Mouse (Mus musculus) cerebellum, postnatal 25 days (tissue): ENCODE measurements around the gene Fbxw2.
"Not testable (repeated sequence)": the region's sequence is repeated elsewhere in the genome, so short reads cannot be mapped to it uniquely, and the experiment has no call there.

ENCODE experiments used
- DNase-seq, 2 experiments: peaks; one replicate each; pipeline ENCODE4 v3.0.0; 2021; ENCODE audit warnings: mixed read lengths in 2 of 2

Fbxw2 gene

GRCm38 (mm10) chr2:34825827-34826459 is at the start of gene Fbxw2:
Gene Fbxw2, minus strand, starts transcription at chr2:34826311.
- peak; percentile 96 to 97 for DNase-seq

DNA sequence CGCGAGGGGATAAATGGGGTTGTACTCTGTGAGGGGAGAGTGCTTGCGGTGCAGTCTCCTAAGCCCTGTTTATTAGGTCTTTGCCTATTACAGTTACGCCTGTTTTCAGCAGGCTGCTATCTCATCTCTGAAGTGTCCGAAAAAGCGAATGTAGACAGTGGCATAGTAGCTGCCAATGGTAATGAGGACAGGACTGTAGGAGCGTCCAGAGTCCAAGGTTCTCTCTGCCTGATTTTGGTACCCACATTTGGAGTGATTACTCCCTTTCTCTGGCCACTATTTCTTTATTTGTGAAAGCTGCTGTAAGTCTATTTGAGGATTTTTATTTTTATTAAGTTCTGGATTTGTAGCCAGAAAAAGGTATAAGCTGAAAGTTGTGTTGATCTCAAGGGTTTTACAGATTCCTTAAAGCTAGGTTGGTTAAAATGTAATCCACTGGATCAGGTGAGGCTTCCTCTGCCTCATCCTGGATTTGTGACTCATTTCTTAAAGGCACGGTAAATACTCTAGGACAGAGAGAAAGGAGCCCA is 48.8 kb upstream of the Fbxw2 start, which contains the start of gene Psmd5:
Gene Psmd5 (minus strand): TSS at position 153 of the 530 bp plus-strand sequence.
- DNase-seq, result no peak

GRCm38 (mm10) chr2:34874271-34874670 is 48.2 kb upstream of the Fbxw2 start, which contains the start of gene Cutal:
Gene Cutal, plus strand, starts transcription at chr2:34874396.
- DNase-seq, result no peak

DNA sequence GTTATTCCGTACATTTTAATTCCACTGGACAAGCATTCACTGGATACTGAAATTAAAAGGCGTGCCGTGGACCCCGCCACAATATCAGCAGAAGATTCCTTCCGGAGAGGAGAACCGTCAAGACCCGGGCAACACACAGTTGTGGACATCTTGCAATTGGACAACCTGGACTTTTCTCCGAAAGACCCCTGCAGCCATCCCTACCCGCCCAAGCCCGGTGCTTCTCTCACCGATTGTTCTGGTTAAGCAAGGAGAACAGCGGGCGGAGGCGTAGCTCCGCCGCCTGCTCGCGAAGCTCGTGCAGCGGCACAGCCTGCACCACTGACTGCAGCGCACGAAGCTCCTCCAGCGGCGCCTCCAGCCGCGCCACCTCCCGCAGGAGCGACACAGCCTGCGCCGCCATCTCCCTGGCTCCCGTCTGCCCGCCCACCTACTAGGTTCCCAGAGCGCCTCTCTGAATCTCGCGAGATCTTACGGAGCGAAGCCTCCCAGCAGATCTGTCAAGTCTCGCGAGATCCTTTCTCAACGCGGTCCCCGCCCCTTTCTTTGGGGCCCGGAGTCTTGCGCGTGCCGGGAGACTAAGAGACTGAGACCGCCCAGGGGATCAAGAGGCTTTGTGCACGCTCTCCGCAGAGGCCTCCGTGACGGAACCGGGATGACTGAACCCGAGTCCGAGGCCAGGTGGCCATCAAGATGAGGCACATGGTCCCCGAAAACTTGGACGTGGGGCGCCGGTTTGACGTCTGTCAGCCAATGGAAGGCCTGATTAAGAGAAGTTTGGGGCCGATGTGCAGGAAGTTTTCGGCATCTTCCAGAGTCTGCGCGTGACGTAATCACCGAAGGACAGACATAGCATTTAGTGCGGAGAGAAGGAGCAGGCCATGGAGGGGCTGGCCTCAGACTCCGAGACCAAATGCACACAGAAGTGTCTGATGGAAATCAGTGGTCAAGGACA is 44.7 kb upstream of the Fbxw2 start:
- peak; percentile 91 to 93 for DNase-seq

DNA sequence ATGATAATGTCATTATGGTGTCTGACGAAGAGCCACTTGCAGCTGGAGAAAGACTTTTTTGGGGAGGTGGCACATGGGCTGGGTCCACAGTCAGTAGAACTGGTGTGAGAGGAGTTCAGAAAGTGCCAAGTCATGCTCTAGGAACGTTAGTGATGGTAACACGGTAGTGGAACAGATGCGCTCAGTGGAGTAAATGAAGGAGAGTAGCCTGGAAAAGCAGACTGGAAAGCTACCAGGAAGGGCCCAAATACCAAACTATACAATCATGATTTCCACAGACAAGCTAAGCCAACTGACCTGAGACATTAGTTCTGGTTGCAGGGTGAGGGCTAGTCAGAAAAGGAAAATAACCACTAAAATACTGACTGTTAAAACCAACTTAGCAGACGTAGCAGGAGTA is 43.6 kb upstream of the Fbxw2 start:
- no peak for DNase-seq

GRCm38 (mm10) chr2:34857728-34858127 is 31.6 kb upstream of the Fbxw2 start:
- DNase-seq, result no peak

DNA sequence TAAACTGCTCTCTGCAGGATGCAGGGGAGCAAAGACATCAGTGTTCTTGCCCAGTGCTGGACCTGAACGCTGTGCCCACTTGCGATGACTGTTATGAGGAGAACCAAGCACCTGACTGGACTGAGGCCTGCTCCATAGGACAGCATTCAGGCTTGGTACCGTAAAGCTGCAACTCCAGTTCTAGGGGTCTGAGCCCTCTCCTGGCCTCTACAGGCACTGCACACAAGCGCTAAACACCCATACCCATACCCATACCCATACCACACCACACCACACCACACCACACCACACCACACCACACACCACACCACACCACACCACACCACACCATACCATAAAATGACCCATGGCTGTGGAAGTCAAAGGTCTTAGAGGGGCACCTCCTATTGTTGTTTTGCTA is 29.2 kb upstream of the Fbxw2 start:
- no peak for DNase-seq

- DNase-seq, result no peak
Measured at GRCm38 (mm10) chr2:34847702-34848101, 21.6 kb upstream of the Fbxw2 start.

DNA sequence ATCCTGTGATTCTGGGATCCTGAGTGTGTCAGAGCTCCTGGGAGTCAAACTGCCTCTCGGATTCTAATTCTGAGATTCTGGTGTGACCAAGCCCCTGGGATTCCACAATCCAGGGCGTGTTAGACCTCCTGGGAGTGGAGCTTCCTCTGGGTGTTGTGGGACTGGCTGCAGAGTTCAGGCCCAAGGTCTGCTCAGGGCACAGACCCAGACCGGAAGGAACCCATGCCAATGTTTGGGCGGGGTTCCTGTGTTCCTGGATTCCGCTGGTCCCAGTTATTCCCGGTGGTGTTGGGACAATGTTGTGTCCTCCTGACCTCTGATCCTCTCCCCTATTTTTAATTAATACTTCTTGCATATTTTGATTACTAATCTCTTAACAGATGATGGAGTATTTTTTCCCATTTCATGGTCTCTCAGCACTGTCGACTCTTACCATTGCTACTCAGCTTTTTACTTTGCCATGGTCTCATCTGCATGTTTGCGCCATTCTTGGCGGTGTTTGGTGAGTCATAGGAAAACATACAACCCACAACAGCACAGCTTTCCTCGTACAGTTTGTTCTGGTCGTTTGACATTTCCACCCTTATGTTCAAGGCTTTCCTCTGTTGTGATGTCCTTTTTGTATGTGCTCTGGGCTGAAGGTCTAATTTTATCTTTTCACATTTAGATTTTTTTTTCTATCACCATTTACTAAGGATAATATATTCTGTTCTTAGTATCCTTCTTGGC is 17.3 kb upstream of the Fbxw2 start:
- no peak for DNase-seq

GRCm38 (mm10) chr2:34841706-34842105 is 15.6 kb upstream of the Fbxw2 start:
- DNase-seq, result no peak

DNA sequence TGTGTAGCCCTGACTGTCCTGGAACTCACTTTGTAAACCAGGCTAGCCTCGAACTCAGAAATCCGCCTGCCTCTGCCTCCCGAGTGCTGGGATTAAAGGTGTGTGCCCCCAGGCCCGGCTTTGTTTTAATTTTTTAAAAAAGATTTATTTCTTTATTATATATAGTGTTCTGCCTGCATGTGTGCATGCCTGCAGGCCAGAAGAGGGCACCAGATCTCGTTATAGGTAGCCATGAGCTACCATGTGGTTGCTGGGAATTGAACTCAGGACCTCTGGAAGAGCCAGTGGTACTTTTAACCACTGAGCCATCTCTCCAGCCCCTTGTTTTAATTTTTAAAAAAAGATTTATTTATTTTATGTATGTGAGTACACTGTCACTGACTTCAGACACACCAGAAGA is 14.0 kb upstream of the Fbxw2 start:
- DNase-seq, result not testable (repeated sequence)

- DNase-seq, result no peak
Measured at GRCm38 (mm10) chr2:34835669-34836068, 9.6 kb upstream of the Fbxw2 start.

- no peak for DNase-seq
Measured at GRCm38 (mm10) chr2:34833624-34834023, 7.5 kb upstream of the Fbxw2 start.

DNA sequence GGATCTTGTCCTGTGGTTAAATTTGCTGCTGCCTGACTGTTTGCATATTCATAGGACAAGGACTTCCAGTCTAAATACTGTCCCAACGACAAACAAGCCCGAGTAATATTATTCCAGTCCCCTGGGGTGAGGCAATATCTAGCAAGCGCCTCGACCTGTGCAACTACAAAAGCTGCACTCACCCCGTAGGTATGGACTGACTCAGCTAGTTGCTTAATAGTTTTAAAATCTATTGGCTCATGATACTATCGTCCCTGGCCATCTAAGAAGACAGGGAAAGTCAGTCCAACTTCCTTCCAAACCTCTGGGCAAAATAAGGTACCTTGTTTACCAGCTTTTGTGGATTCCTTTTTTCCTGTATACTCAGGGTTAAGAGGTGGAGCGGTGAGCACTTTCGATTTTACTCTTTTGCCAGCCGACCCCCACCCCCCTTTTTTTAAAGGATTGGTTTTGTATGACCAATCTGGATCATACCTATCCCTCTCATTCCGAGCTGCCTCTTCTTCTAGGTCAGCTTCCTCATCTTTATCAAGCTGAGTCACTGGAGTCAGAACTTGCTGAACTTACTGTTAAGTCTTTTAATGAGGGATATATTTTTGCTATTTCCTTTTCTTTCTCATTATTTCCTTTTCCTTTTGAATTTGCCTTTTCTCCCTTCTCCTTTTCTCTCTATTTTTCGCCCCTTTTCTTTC is 6.8 kb upstream of the Fbxw2 start, which contains the start of gene Gm34653:
Gene Gm34653 (plus strand): TSS at position 242 of the 692 bp plus-strand sequence.
- not testable (repeated sequence) for DNase-seq

DNA sequence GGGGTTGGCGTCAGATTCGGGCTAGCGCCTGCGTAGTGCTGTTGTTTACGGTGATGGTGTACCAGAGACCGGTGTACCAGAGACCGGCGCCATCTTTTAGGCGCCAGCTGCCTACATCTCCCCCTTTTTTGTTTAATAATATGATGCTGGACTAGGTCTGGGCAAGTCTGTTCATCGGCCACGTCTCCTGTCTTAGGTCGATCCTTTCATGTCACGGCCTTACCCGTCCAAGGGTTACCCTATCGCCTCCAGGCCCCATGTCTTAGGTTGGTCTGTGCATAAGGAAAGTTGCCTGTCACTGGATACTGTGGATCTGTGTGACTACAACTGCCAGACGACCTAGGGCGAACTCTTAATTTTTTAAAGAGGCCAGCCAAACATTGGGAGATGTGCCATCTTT is 4.0 kb upstream of the Fbxw2 start:
- not testable (repeated sequence) for DNase-seq

- DNase-seq, result no peak
Measured at GRCm38 (mm10) chr2:34828026-34828425, 1.9 kb upstream of the Fbxw2 start.

GRCm38 (mm10) chr2:34827591-34827990 is 1.5 kb upstream of the Fbxw2 start:
- no peak for DNase-seq

- no peak for DNase-seq
Measured at GRCm38 (mm10) chr2:34826460-34827231, 535 bp upstream of the Fbxw2 start.

DNA sequence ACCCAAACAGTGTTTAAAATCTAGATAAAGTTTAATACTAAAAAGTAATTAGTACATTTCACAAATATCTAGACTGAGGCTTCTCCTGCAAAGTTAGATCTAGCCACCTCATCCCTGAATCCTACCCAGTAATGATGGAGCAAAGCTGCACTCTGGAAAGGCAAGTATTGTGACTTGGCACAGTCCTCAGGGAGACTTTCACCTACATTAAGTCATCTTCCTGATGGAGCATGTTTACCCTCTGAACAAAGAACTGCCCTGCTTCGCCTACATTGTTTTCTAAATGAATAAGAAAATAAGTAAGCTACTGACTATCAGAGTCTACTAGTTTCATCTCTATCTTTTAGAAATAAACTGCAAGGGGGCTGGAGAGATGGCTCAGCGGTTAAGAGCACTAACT is 7.6 kb downstream of the Fbxw2 start:
- no peak for DNase-seq

DNA sequence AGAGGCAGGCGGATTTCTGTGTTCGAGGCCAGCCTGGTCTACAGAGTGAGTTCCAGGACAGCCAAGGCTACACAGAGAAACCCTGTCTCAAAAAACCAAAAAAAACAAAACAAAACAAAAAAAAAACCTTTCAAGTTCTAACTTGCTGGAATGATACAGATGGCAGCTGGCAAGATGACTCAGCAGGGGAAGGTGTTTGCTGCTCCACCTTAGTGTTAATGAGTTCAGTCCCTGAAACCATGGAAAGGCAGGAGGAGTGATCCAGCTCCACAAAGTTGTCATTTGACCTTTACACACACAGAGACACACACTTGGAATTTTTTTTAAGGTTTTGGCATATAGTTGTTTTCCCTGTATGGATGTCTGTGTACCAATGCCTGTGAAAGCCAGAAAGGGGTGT is 10.2 kb downstream of the Fbxw2 start:
- DNase-seq, result not testable (repeated sequence)

DNA sequence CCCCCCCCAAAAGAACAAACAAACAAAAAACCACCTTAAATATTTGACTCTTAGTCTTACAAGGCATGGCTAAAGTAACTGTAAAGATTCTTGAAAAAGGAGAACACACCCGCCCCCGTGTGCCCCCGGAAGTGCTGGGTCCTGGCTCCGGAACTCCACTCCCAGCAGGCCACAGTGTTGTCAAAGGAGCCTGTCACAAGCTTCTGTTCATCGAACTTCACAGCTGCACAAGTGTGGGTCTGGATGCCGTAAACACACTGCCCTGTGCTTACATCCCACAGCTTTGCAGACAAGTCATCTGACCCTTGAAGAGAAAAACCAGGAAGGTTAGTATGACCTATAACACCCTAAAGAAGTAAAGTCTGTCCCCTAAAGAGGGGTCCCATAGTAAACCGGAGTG is 13.4 kb downstream of the Fbxw2 start:
- DNase-seq, result no peak
